Mouse (Mus musculus) G1E (cell line): ENCODE data around the gene Wfdc16.

ENCODE experiments used
- CTCF ChIP-seq: IDR thresholded peaks from 2 replicates; pipeline ENCODE4 v1.5.1; 2012; ENCODE audit warnings: low read depth, low read length, inconsistent platforms, mixed read lengths
- GATA1 ChIP-seq: IDR thresholded peaks from 2 replicates; pipeline ENCODE4 v1.6.1; 2012; ENCODE audit warnings: borderline replicate concordance, low read length, inconsistent platforms, mixed read lengths
- POLR2AphosphoS5 ChIP-seq: IDR thresholded peaks from 2 replicates; pipeline ENCODE4 v1.6.1; 2012; ENCODE audit warnings: low read depth, low read length, inconsistent platforms; ENCODE audit not compliant: insufficient replicate concordance
- TAL1 ChIP-seq: conservative IDR thresholded peaks from 2 replicates; pipeline ENCODE4 v1.6.1; 2012; ENCODE audit warnings: low read depth, low read length, inconsistent platforms, mixed read lengths

- TF ChIP-seq GATA1, result no peak
- no peak for TF ChIP-seq CTCF
- no peak for TF ChIP-seq TAL1
- TF ChIP-seq POLR2AphosphoS5, result no peak
Observed at GRCm38 (mm10) chr2:164676103-164676502, 37.5 kb upstream of the Wfdc16 start.
